Mouse (Mus musculus) lung, postnatal 0 days (tissue): ENCODE data around the gene Kdm1a.

Experiments used
- CTCF ChIP-seq: IDR thresholded peaks from 2 replicates; pipeline ENCODE4 v1.5.1; 2016; ENCODE audit warnings: antibody characterized with exemption, mild to moderate bottlenecking
- EP300 ChIP-seq: IDR thresholded peaks from 2 replicates; pipeline ENCODE4 v1.6.1; 2016; ENCODE audit warnings: antibody characterized with exemption, mild to moderate bottlenecking, control low read depth

GRCm38 (mm10) chr4:136509857-136510256 is 92.7 kb downstream of the Kdm1a start:
- TF ChIP-seq CTCF (peak; percentile 67), EP300 (no peak)
